ENCODE assay signal across 18 mouse cellular contexts in the genomic region with DNA sequence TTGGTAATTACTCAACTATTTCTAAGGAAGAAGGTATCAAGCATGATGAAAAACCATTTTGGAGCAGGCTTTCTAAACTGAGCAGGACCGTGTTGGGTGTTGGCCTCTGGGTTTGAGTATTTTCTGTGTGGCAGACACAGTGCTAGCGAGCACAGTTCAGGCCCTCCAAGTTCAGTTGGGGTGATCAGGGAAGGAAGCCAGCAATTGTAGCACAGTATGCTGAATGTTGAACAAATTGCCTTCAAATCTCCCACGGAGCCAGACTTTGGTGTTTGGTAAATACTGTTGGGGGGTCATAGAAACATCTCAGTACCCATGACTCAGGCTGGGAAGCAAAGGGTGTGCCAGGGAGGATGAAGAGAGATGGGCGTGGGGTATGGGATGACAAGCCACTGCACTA. TPM values are rescaled to one million over a fixed set of nuclear protein-coding genes. Genes with fewer than 3 reads are reported as not detected.
"Had no signal": no experiment of that assay in that cellular context is flagged by ENCODE, and none has a peak within 500 bp of the region (broad histone marks: within the 10 kb centered on the region; RNA-seq: fewer than 3 reads in every experiment).

No protein-coding gene starts in this region.

- H3K36me3 ChIP-seq: neural tube, embryonic 13.5 days; neural tube, embryonic 15.5 days; stomach, embryonic 15.5 days had no signal

- H3K4me1 ChIP-seq: neural tube, embryonic 13.5 days; neural tube, embryonic 15.5 days; stomach, embryonic 15.5 days had no signal

- H3K9ac ChIP-seq: neural tube, embryonic 13.5 days; neural tube, embryonic 15.5 days; stomach, embryonic 15.5 days had no signal

- H3K27me3 ChIP-seq: neural tube, embryonic 13.5 days; neural tube, embryonic 15.5 days; stomach, embryonic 15.5 days had no signal

- H3K4me3 ChIP-seq: neural tube, embryonic 13.5 days; neural tube, embryonic 15.5 days; stomach, embryonic 15.5 days had no signal

- H3K4me2 ChIP-seq: neural tube, embryonic 13.5 days; neural tube, embryonic 15.5 days; stomach, embryonic 15.5 days had no signal

- H3K9me3 ChIP-seq: neural tube, embryonic 13.5 days; neural tube, embryonic 15.5 days; stomach, embryonic 15.5 days had no signal

- H3K27ac ChIP-seq: neural tube, embryonic 13.5 days; neural tube, embryonic 15.5 days; stomach, embryonic 15.5 days; stomach, postnatal 0 days had no signal

- DNase-seq: retina, postnatal 1 day; right cerebral cortex, adult 18-20 months; right cerebral cortex, postnatal 14 days; right cerebral cortex, postnatal 25 days; right cerebral cortex, postnatal 4 days; spleen, adult 18-20 months; thymus, adult 18-20 months; thymus, adult 2 months; thymus, postnatal 14 days; thymus, postnatal 25 days; thymus, postnatal 36 days; thymus, postnatal 4 days had no signal

RNA-seq across cellular contexts. Expression of gene Calml3, which starts 43.0 kb away (rescaled TPM):
- polyA plus RNA-seq: neural tube, embryonic 13.5 days; neural tube, embryonic 14.5 days; neural tube, embryonic 15.5 days; small intestine, adult 2 months had no signal
